Mouse (Mus musculus) myocyte (in vitro differentiated cells): ENCODE data around the gene Alk. TPM values are rescaled to one million over a fixed set of nuclear protein-coding genes. Genes with fewer than 3 reads are reported as not detected.

Experiments used
- H3K27me3 ChIP-seq: one replicate; pipeline ENCODE4 v1.6.1; 2011; ENCODE audit not compliant: control insufficient read depth, insufficient read depth, insufficient read length
- H3K36me3 ChIP-seq: one replicate; pipeline ENCODE4 v1.6.1; 2011; ENCODE audit not compliant: control insufficient read depth, insufficient read depth
- H3K4me2 ChIP-seq: one replicate; pipeline ENCODE4 v1.6.1; 2011; ENCODE audit warnings: low read depth, control low read depth
- H3K4me3 ChIP-seq: one replicate; pipeline ENCODE4 v1.5.1; 2011; ENCODE audit warnings: mild to moderate bottlenecking, control low read depth, moderate library complexity
- H3K79me2 ChIP-seq: one replicate; pipeline ENCODE4 v1.6.1; 2011; ENCODE audit not compliant: control insufficient read depth, insufficient read depth
- H3ac ChIP-seq: one replicate; pipeline ENCODE4 v1.6.1; 2011; ENCODE audit not compliant: control insufficient read depth, insufficient read length
- CEBPB ChIP-seq: IDR thresholded peaks from 2 replicates; pipeline ENCODE4 v1.6.1; 2011; ENCODE audit warnings: mild to moderate bottlenecking, moderate library complexity; ENCODE audit not compliant: poor library complexity, insufficient read depth, severe bottlenecking
- E2F4 ChIP-seq: IDR thresholded peaks from one replicate; pipeline ENCODE4 v1.6.1; 2011; ENCODE audit warnings: mild to moderate bottlenecking, control low read depth, moderate library complexity; ENCODE audit not compliant: insufficient read depth
- MAX ChIP-seq: IDR thresholded peaks from one replicate; pipeline ENCODE4 v1.6.1; 2011; ENCODE audit warnings: low read depth, mild to moderate bottlenecking, control low read depth
- MYOD1 ChIP-seq, 3 experiments: IDR thresholded peaks; one replicate each; pipeline ENCODE4 v1.6.1; 2011; ENCODE audit warnings: control low read depth in 2 of 3, low read depth in 2 of 3, mild to moderate bottlenecking in 2 of 3, moderate library complexity in 1 of 3; ENCODE audit not compliant: insufficient read length in 2 of 3, control insufficient read depth in 1 of 3
- MYOG ChIP-seq, 3 experiments: IDR thresholded peaks; one replicate each; pipeline ENCODE4 v1.6.1; 2011; ENCODE audit warnings: control low read depth in 2 of 3, low read depth in 2 of 3, mild to moderate bottlenecking in 2 of 3; ENCODE audit not compliant: insufficient read length in 2 of 3, control insufficient read depth in 1 of 3, insufficient read depth in 1 of 3
- POLR2A ChIP-seq: IDR thresholded peaks from one replicate; pipeline ENCODE4 v1.6.1; 2011; ENCODE audit warnings: low read depth, mild to moderate bottlenecking, control low read depth, moderate library complexity; ENCODE audit not compliant: insufficient read length
- POLR2AphosphoS2 ChIP-seq: IDR thresholded peaks from one replicate; pipeline ENCODE4 v1.6.1; 2011; ENCODE audit warnings: low read depth, control low read depth; ENCODE audit not compliant: insufficient read length
- REST ChIP-seq: IDR thresholded peaks from one replicate; pipeline ENCODE4 v1.6.1; 2011; ENCODE audit warnings: mild to moderate bottlenecking, control low read depth, moderate library complexity; ENCODE audit not compliant: insufficient read depth, insufficient read length
- SRF ChIP-seq: IDR thresholded peaks from one replicate; pipeline ENCODE4 v1.6.1; 2011; ENCODE audit warnings: low read depth; ENCODE audit not compliant: control insufficient read depth, insufficient read length
- TCF12 ChIP-seq: IDR thresholded peaks from one replicate; pipeline ENCODE4 v1.6.1; 2011; ENCODE audit warnings: mild to moderate bottlenecking, control low read depth; ENCODE audit not compliant: poor library complexity, insufficient read depth, severe bottlenecking
- TCF3 ChIP-seq: IDR thresholded peaks from one replicate; pipeline ENCODE4 v1.6.1; 2011; ENCODE audit warnings: low read depth, control low read depth; ENCODE audit not compliant: insufficient read length
- USF1 ChIP-seq: IDR thresholded peaks from one replicate; pipeline ENCODE4 v1.6.1; 2011; ENCODE audit warnings: low read depth, mild to moderate bottlenecking, control low read depth, moderate library complexity
- polyA plus RNA-seq: library from polyadenylated mRNA; unstranded; fragments of >200 nt; fragmentation: generic; extraction: Trizol; gene quantifications from one replicate; pipeline ENCODE4 v1.2.1, GENCODE M21; 2012; ENCODE audit warnings: missing spikeins

Alk gene
- polyA plus RNA-seq, 1 experiment: not detected

DNA sequence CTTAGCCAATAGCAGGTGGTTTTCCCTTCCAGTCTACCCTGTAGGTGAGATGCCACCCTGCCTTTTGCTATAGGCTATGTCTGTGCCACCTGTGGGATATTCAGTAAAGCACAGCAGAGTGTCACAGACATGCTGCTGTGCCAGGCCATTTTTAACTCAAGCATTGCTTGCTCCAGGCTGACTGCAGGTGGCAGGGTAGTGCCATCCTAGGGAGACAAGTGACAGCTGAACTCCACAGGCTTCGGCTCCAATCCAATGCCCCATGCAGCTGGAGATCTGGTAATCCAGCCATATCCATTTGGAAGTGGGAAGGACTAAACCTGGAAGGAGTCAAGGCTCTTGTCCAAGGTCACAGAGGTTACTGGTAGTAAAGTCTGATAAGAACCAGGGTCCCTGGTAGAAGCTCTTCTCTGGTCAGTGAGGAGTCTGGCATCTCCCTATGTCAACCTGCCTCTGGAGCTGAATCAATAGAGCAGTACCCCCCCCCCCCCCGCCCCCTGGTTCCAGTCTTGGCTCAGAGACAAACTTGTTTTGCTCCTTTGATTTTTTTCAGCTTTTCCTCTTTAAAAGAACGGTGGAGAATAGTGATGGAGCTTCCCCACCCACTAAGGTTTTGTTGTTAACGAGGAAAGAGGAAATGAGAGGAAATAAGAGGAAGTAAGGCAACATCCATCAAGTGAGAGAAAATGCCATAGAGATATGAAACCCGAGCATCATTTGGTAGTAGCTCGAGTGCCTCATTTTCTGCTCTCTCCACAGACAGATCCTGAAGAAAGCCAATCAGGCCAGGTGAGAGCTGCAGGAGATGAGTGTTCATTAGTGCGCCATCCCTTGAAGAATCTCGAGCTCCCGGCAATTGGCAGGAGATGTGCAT lies 638.5 kb downstream of the Alk start:
- Histone ChIP-seq H3K4me3 (no peak overlapping the region), H3K27me3 (no peaks in the 10 kb centered on the region), H3K36me3 (no peaks in the 10 kb centered on the region), H3K4me2 (no peak overlapping the region), H3K79me2 (no peaks in the 10 kb centered on the region), H3ac (no peak overlapping the region)
- no peak for TF ChIP-seq POLR2A
- TF ChIP-seq POLR2AphosphoS2: no peak
- TF ChIP-seq MYOG (IDR thresholded peaks at IDR 0.05; ENCODE audit: control insufficient read depth in 1 of 3, insufficient read depth in 1 of 3, insufficient read length in 2 of 3, low read depth in 2 of 3): peak in 2 of 3 experiments; percentile 23 to 86
- peak; percentile 14 to 77 (median 69) for TF ChIP-seq MYOD1 (IDR thresholded peaks at IDR 0.05; ENCODE audit: control insufficient read depth in 1 of 3, insufficient read length in 2 of 3, low read depth in 2 of 3)
- no peak for TF ChIP-seq CEBPB

- Histone ChIP-seq H3K27me3 (no peaks in the 10 kb centered on the region), H3K79me2 (no peaks in the 10 kb centered on the region), H3ac (no peak overlapping the region), H3K36me3 (no peaks in the 10 kb centered on the region), H3K4me2 (no peak overlapping the region), H3K4me3 (no peak overlapping the region)
- TF ChIP-seq REST (no peak), E2F4 (no peak), SRF (no peak), TCF12 (no peak), MYOG (IDR thresholded peaks at IDR 0.05; ENCODE audit: control insufficient read depth in 1 of 3, insufficient read depth in 1 of 3, insufficient read length in 2 of 3, low read depth in 2 of 3) (no peak), MYOD1 (IDR thresholded peaks at IDR 0.05; ENCODE audit: control insufficient read depth in 1 of 3, insufficient read length in 2 of 3, low read depth in 2 of 3) (no peak), CEBPB (no peak), POLR2AphosphoS2 (no peak), TCF3 (no peak)
These were observed 639.8 kb downstream of the Alk start for GRCm38 (mm10) chr17:71964610-71965009.

- H3K36me3 ChIP-seq: no peaks in the 10 kb centered on the region
- H3K4me3 ChIP-seq: no peak overlapping the region
- no peaks in the 10 kb centered on the region for H3K27me3 ChIP-seq
- H3K79me2 ChIP-seq: no peaks in the 10 kb centered on the region
- no peak overlapping the region for H3K4me2 ChIP-seq
- TF ChIP-seq MYOD1 (IDR thresholded peaks at IDR 0.05; ENCODE audit: control insufficient read depth in 1 of 3, insufficient read length in 2 of 3, low read depth in 2 of 3): no peak
- no peak for TF ChIP-seq TCF12
- TF ChIP-seq POLR2A: no peak
- no peak for TF ChIP-seq SRF
- no peak for TF ChIP-seq CEBPB
- no peak for TF ChIP-seq POLR2AphosphoS2
- TF ChIP-seq REST: no peak
- no peak for TF ChIP-seq MAX
- TF ChIP-seq USF1: no peak
- no peak for TF ChIP-seq TCF3
- no peak for TF ChIP-seq MYOG (IDR thresholded peaks at IDR 0.05; ENCODE audit: control insufficient read depth in 1 of 3, insufficient read depth in 1 of 3, insufficient read length in 2 of 3, low read depth in 2 of 3)
- H3ac ChIP-seq: no peak overlapping the region
These were observed 641.7 kb downstream of the Alk start for GRCm38 (mm10) chr17:71962746-71963145.

- H3K27me3 ChIP-seq: no peaks in the 10 kb centered on the region
These were observed 649.4 kb downstream of the Alk start for GRCm38 (mm10) chr17:71955011-71955410.

DNA sequence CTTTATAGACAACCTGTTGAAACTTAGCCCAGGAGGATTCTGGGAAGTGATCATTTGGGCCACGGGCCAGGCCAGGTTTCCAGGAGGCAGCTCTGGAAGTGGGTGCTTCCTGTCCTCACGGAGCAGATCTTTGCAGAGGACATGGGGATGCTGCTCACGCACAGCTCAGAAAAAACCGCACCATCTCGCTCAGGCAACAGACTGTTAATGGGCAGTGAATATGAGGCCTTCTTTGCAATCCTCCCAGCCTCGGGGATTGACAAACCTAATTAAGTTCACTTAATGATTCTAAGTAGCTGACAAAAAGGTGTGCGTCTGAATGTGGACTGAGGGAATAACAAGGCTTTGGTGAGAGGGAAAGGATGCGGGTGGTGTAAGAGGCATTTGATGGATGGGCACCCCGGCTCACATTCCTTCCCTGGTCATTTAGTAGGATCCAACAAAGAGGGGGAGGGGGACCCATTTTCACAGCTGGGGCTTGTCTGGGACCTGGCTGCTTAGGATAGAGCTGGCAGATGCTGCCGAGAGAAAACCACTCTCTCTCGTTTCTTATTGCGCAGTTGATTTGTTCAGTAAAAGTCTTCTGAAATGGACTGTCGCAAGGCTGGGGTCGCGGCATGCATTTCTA lies 650.1 kb downstream of the Alk start:
- H3K4me2 ChIP-seq: no peak overlapping the region
- no peaks in the 10 kb centered on the region for H3K79me2 ChIP-seq
- H3K4me3 ChIP-seq: no peak overlapping the region
- TF ChIP-seq TCF12: no peak
- TF ChIP-seq SRF: no peak
- TF ChIP-seq MAX: no peak
- TF ChIP-seq POLR2A: no peak
- no peak for TF ChIP-seq POLR2AphosphoS2
- no peak for TF ChIP-seq REST
- TF ChIP-seq TCF3: no peak
- no peak for TF ChIP-seq CEBPB
- no peak for TF ChIP-seq USF1
- no peak for TF ChIP-seq MYOG (IDR thresholded peaks at IDR 0.05; ENCODE audit: control insufficient read depth in 1 of 3, insufficient read depth in 1 of 3, insufficient read length in 2 of 3, low read depth in 2 of 3)
- no peaks in the 10 kb centered on the region for H3K27me3 ChIP-seq
- no peak overlapping the region for H3ac ChIP-seq
- no peaks in the 10 kb centered on the region for H3K36me3 ChIP-seq

More at GRCm38 (mm10) chr17:71955011-71955410, 649.4 kb downstream of the Alk start:
- no peak overlapping the region for H3K4me2 ChIP-seq
- no peaks in the 10 kb centered on the region for H3K36me3 ChIP-seq
- H3K79me2 ChIP-seq: no peaks in the 10 kb centered on the region
- no peak for TF ChIP-seq E2F4
- TF ChIP-seq USF1: no peak
- peak; percentile 39; the same call in 1 of the 2 replicates for TF ChIP-seq CEBPB
- H3ac ChIP-seq: no peak overlapping the region
- no peak overlapping the region for H3K4me3 ChIP-seq
